Mouse (Mus musculus) liver, embryonic 16.5 days (tissue): Measurements from ENCODE around the gene Mllt10. TPM values are rescaled to one million over a fixed set of nuclear protein-coding genes. Genes with fewer than 3 reads are reported as not detected.

ENCODE experiments used
- ATAC-seq: fragments of 200-750 bp; cut with Nextera tagmentation; 2 replicates; pipeline ENCODE4 v1.8.0; 2017; ENCODE audit warnings: low read depth, mild to moderate bottlenecking, moderate number of reproducible peaks, moderate library complexity
- H3K27ac ChIP-seq: fragments of 300-500 bp; sonication (generic); 2 replicates; pipeline ENCODE4 v1.5.1; 2014; ENCODE audit warnings: mild to moderate bottlenecking, low read length
- H3K27me3 ChIP-seq: fragments of 300-500 bp; sonication (generic); 2 replicates; pipeline ENCODE4 v1.6.1; 2014; ENCODE audit warnings: low read depth, low read length, mixed read lengths; ENCODE audit not compliant: control insufficient read depth, insufficient read depth
- H3K36me3 ChIP-seq: fragments of 300-500 bp; sonication (generic); 2 replicates; pipeline ENCODE4 v1.6.1; 2014; ENCODE audit warnings: mild to moderate bottlenecking; ENCODE audit not compliant: control insufficient read depth, insufficient read depth
- H3K4me1 ChIP-seq: fragments of 300-500 bp; sonication (generic); 2 replicates; pipeline ENCODE4 v1.6.1; 2014; ENCODE audit warnings: low read depth, low read length, mixed read lengths; ENCODE audit not compliant: control insufficient read depth
- H3K4me2 ChIP-seq: fragments of 300-500 bp; sonication (generic); 2 replicates; pipeline ENCODE4 v1.6.1; 2014; ENCODE audit warnings: low read depth, low read length, mixed read lengths
- H3K4me3 ChIP-seq: fragments of 300-500 bp; sonication (generic); 2 replicates; pipeline ENCODE4 v1.5.1; 2014; ENCODE audit warnings: low read depth, mild to moderate bottlenecking, low read length
- H3K9ac ChIP-seq: fragments of 300-500 bp; sonication (generic); 2 replicates; pipeline ENCODE4 v1.6.1; 2014; ENCODE audit warnings: low read depth, low read length
- H3K9me3 ChIP-seq: fragments of 300-500 bp; sonication (generic); replicated peaks from 2 replicates; pipeline ENCODE4 v1.6.1; 2016; ENCODE audit warnings: low read length; ENCODE audit not compliant: control insufficient read depth
- WGBS: fragments of 180-500 bp; shearing (Covaris S2); extraction: QIAGEN DNeasy Blood & Tissue Kit; methylation state at CpG from one replicate; pipeline ENCODE4 v1.1.7; 2014; ENCODE audit not compliant: insufficient replicate concordance; 5-methylcytosine and 5-hydroxymethylcytosine counted together
- polyA plus RNA-seq: library from polyadenylated mRNA; unstranded; fragments of >200 nt; fragmentation: Nextera tagmentation; extraction: Ambion mirVana; gene quantifications from 2 replicates; pipeline ENCODE4 v1.2.1, GENCODE M21; 2015

Mllt10 gene
- polyA plus RNA-seq, 1 experiment from 2014 or later: 23.8 TPM

GRCm38 (mm10) chr2:18040347-18041160 is 14.5 kb upstream of the Mllt10 start:
- ATAC-seq: no peak
- H3K4me3 ChIP-seq: no peak overlapping the region

DNA sequence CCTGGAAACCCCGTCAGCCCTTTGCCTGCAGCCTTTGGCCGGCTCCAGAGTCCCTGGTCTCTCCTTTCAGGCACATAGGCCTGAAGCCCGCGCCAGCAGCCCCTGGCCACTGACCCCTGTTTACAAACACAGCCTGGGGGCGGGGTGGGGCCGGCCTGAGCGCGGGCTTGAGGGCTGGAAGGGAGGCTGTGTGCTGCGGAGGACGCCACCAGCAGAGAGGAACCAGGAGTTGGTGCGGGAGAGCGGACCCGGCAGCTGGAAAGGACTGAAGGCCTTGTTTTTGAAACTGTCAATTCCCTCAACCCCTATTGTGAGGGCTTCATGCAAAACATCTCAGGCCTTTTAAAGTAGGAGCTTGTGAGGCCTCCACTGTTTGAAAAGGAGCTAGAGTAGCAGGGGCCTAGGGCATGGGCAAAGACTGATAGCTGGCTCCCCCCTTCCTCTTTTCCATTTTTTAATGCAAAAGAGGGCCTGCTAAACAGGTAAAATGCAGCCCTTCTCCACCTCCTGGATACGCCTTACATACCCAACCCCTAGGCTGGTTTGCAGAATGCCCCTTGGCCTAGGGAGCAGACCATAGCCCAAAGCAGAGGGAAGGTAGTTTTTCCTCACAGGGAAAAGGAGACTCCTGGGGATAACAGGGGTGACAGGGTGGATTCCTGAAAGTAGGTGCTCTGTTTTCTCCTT is 13.7 kb upstream of the Mllt10 start:
- Histone ChIP-seq H3K9me3 (no peaks in the 10 kb centered on the region), H3K4me1 (peaks cover 3% of the 10 kb centered on the region), H3K27ac (0 out of 2 replicates have a peak overlapping the region, but pooled peaks have one; percentile 23), H3K9ac (no peak overlapping the region), H3K27me3 (peaks cover 58% of the 10 kb centered on the region), H3K36me3 (no peaks in the 10 kb centered on the region), H3K4me2 (no peak overlapping the region), H3K4me3 (no peak overlapping the region)
- WGBS: 51% methylated on average over 14 of the region's 14 CpGs
- ATAC-seq: peak; percentile 65

More at GRCm38 (mm10) chr2:18040347-18041160, 14.5 kb upstream of the Mllt10 start:
- peaks cover 51% of the 10 kb centered on the region for H3K27me3 ChIP-seq
- no peak overlapping the region for H3K9ac ChIP-seq
- 72% methylated on average over 27 of the region's 27 CpGs for WGBS
- H3K9me3 ChIP-seq: no peaks in the 10 kb centered on the region
- peaks cover 3% of the 10 kb centered on the region for H3K4me1 ChIP-seq
- H3K4me2 ChIP-seq: no peak overlapping the region; the same call in 1 of the 2 replicates
- no peaks in the 10 kb centered on the region for H3K36me3 ChIP-seq
- peak overlapping the region; percentile 52 for H3K27ac ChIP-seq

- Histone ChIP-seq H3K36me3 (no peaks in the 10 kb centered on the region), H3K4me1 (peaks cover 9% of the 10 kb centered on the region), H3K27me3 (peaks cover 72% of the 10 kb centered on the region), H3K4me3 (no peak overlapping the region), H3K9ac (no peak overlapping the region), H3K9me3 (no peaks in the 10 kb centered on the region), H3K27ac (no peak overlapping the region), H3K4me2 (no peak overlapping the region)
- WGBS: 32% methylated on average over 7 of the region's 7 CpGs
- no peak for ATAC-seq
Measured at GRCm38 (mm10) chr2:18045143-18045780, 9.8 kb upstream of the Mllt10 start.

- 51% methylated on average over 6 of the region's 6 CpGs for WGBS
- no peak for ATAC-seq
- Histone ChIP-seq H3K27me3 (peaks cover 72% of the 10 kb centered on the region), H3K27ac (no peak overlapping the region), H3K36me3 (no peaks in the 10 kb centered on the region), H3K9ac (no peak overlapping the region), H3K4me2 (no peak overlapping the region), H3K4me1 (peaks cover 5% of the 10 kb centered on the region), H3K4me3 (no peak overlapping the region), H3K9me3 (no peaks in the 10 kb centered on the region)
Measured at GRCm38 (mm10) chr2:18045781-18046181, 9.3 kb upstream of the Mllt10 start.

- Histone ChIP-seq H3K9me3 (no peaks in the 10 kb centered on the region), H3K4me3 (peak overlapping the region; percentile 71), H3K27me3 (peaks cover 74% of the 10 kb centered on the region), H3K36me3 (no peaks in the 10 kb centered on the region), H3K4me1 (peaks cover 5% of the 10 kb centered on the region), H3K27ac (no peak overlapping the region), H3K9ac (no peak overlapping the region), H3K4me2 (peak overlapping the region; percentile 85)
- ATAC-seq: no peak
- 15% methylated on average over 4 of the region's 4 CpGs for WGBS
Measured at GRCm38 (mm10) chr2:18046186-18046585, 8.9 kb upstream of the Mllt10 start.

DNA sequence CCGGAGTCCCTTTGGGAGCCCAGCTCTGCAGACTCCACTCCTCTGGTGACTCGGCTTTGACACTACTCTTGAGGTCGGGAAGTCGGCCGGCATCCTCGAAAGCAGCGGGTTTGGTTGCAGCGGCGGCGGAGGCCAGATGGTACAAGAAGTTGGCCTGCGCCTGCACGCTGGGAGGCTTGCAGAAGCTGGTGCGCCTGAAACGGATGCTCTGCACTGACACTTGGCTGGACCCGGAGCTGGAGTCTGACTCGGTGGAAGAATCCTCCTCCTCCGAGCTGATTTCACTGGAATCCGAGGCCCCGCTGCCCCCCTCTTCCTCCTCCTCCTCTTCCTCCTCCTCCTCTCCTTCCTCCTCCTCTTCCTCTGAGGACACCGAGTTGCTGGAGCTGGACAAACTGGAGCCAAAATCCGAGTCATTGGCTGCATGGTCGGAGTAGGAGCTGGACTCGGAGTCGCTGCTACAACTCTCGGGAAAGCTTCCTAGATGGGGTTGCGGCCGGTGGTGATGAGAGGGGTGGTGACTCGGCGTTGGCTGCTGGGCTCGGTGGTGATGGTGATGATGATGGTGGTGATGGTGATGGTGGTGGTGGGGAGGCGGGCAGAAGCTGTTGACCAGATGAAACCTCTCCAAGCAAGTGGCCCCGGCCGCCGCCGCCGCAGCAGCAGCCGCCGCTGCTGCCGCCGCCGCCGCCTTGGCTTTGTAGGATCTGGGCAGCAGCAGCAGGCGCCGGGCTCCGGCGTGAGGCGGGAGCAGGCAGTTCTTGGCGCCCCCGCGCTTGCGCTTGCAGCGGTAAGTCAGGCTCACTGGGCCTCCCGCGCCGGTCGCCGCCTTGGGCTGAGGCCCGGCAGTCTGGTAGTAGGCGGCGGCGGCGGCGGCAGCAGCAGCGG is 8.0 kb upstream of the Mllt10 start:
- under 1% methylated on average over 63 of the region's 64 CpGs for WGBS
- Histone ChIP-seq H3K27ac (peak overlapping the region; percentile 68), H3K4me1 (peaks cover 5% of the 10 kb centered on the region; the same call in 1 of the 2 replicates), H3K9ac (peak overlapping the region; percentile 70), H3K9me3 (no peaks in the 10 kb centered on the region), H3K36me3 (no peaks in the 10 kb centered on the region), H3K4me3 (peak overlapping the region; percentile 71), H3K27me3 (peaks cover 77% of the 10 kb centered on the region), H3K4me2 (peak overlapping the region; percentile 85)
- ATAC-seq: peak; percentile 61

- ATAC-seq: peak; percentile 85
- WGBS: under 1% methylated on average over 70 of the region's 70 CpGs
- Histone ChIP-seq H3K27me3 (peaks cover 74% of the 10 kb centered on the region), H3K4me1 (peaks cover 5% of the 10 kb centered on the region; the same call in 1 of the 2 replicates), H3K9me3 (no peaks in the 10 kb centered on the region), H3K36me3 (no peaks in the 10 kb centered on the region), H3K4me3 (peak overlapping the region; percentile 71), H3K9ac (peak overlapping the region; percentile 70), H3K4me2 (peak overlapping the region; percentile 85), H3K27ac (peak overlapping the region; percentile 68)
Measured at GRCm38 (mm10) chr2:18047646-18048452, 7.2 kb upstream of the Mllt10 start.
